Mouse (Mus musculus) liver, embryonic 14.5 days (tissue): ENCODE results near the gene Bicd2. TPM values are rescaled to one million over a fixed set of nuclear protein-coding genes. Genes with fewer than 3 reads are reported as not detected.

Source experiments
- ATAC-seq: fragments of 200-750 bp; cut with Nextera tagmentation; 2 replicates; pipeline ENCODE4 v1.8.0; 2017; ENCODE audit warnings: moderate number of reproducible peaks, mild to moderate bottlenecking, moderate library complexity; ENCODE audit not compliant: insufficient read depth
- DNase-seq, 3 experiments: peaks; one replicate each; pipeline ENCODE4 v3.0.0-alpha.2; 2012 to 2013; ENCODE audit warnings: low read depth in 3 of 3, low spot score in 3 of 3
- H3K27ac ChIP-seq: fragments of 300-500 bp; sonication (generic); 2 replicates; pipeline ENCODE4 v1.5.1; 2014; ENCODE audit warnings: moderate library complexity, mild to moderate bottlenecking, control low read depth, inconsistent platforms
- H3K27me3 ChIP-seq: fragments of 300-500 bp; sonication (generic); 2 replicates; pipeline ENCODE4 v1.6.1; 2014; ENCODE audit warnings: mild to moderate bottlenecking, low read length, moderate library complexity; ENCODE audit not compliant: control insufficient read depth, insufficient read depth
- H3K36me3 ChIP-seq: fragments of 300-500 bp; sonication (generic); replicated peaks from 2 replicates; pipeline ENCODE4 v1.6.1; 2014; ENCODE audit warnings: low read depth; ENCODE audit not compliant: control insufficient read depth, insufficient read depth
- H3K4me1 ChIP-seq, 2 experiments: fragments of 200-500 bp in 1 of 2; fragments of 300-500 bp in 1 of 2; sonication (generic) in 1 of 2; replicated peaks; 2 replicates each; pipeline ENCODE4 v1.6.1; 2012 to 2014; ENCODE audit warnings: antibody characterized with exemption in 1 of 2, inconsistent platforms in 1 of 2, low read length in 1 of 2; ENCODE audit not compliant: control insufficient read depth in 2 of 2, insufficient read depth in 2 of 2
- H3K4me2 ChIP-seq: fragments of 300-500 bp; sonication (generic); 2 replicates; pipeline ENCODE4 v1.6.1; 2014; ENCODE audit warnings: low read depth, mild to moderate bottlenecking, control low read depth, moderate library complexity
- H3K4me3 ChIP-seq, 2 experiments: fragments of 200-500 bp in 1 of 2; fragments of 300-500 bp in 1 of 2; sonication (generic) in 1 of 2; 2 replicates each; pipeline ENCODE4 v1.5.1; 2012 to 2014; ENCODE audit warnings: low read depth in 2 of 2, low read length in 2 of 2, mild to moderate bottlenecking in 2 of 2, control low read depth in 1 of 2, inconsistent platforms in 1 of 2, moderate library complexity in 1 of 2; ENCODE audit not compliant: insufficient read depth in 1 of 2
- H3K9ac ChIP-seq: fragments of 300-500 bp; sonication (generic); replicated peaks from 2 replicates; pipeline ENCODE4 v1.6.1; 2014; ENCODE audit warnings: mild to moderate bottlenecking, control low read depth, moderate library complexity
- H3K9me3 ChIP-seq: fragments of 300-500 bp; sonication (generic); 2 replicates; pipeline ENCODE4 v1.6.1; 2016; ENCODE audit warnings: low read length, mixed read lengths; ENCODE audit not compliant: control insufficient read depth
- CTCF ChIP-seq: IDR thresholded peaks from 2 replicates; pipeline ENCODE4 v1.5.1; 2016; ENCODE audit warnings: antibody characterized with exemption, low read depth, control low read depth
- EP300 ChIP-seq: IDR thresholded peaks from 2 replicates; pipeline ENCODE4 v1.6.1; 2016; ENCODE audit warnings: antibody characterized with exemption, low read depth
- WGBS: fragments of 180-500 bp; shearing (Covaris S2); extraction: QIAGEN DNeasy Blood & Tissue Kit; methylation state at CpG from one replicate; pipeline ENCODE4 v1.1.7; 2014; ENCODE audit not compliant: insufficient replicate concordance; 5-methylcytosine and 5-hydroxymethylcytosine counted together
- polyA plus RNA-seq, 2 experiments: library from polyadenylated mRNA; depleted of rRNA in 1 of 2; stranded (reverse) in 1 of 2; unstranded in 1 of 2; fragments of >200 nt; fragmentation: Nextera tagmentation in 1 of 2; extraction: Ambion mirVana in 1 of 2; gene quantifications; 2 replicates each; pipeline versions ENCODE4 v1.2.1 to v1.2.3; 2012 to 2014

Gene Bicd2
- polyA plus RNA-seq, 2 experiments, result 5.9 to 6.4 TPM

DNA sequence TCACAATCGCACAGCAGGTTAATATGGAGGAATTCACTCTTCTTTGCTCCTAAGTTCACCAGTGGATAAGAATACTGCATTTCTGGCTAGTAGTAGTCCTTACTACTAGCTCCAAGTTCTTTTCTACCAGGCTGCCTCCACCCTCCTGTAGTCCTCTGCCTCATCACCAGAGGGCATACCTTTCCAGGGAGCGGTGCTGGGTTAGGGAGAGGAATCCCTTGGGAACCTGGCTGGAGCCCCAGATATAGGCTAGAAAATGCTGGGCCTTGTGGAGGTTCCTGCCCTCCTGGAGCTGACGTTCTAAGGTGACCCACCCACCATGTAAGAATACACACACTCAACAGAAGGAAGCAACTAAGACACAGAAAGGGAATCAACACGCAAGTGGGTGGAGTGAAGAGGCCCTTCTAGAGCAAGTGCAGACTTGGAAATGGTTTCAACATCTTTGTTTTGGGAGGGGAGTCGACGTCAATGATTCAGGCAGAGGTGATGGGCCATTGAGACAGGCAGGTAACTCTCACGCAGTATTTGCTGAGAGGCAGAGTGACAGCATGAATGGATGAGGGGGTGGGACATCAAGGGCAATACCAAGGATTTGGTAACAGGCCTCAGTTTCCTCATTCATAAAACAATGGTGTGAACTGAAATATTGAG, 2.4 kb upstream of the Bicd2 start:
- Histone ChIP-seq H3K4me3 (no peak overlapping the region), H3K9ac (no peak overlapping the region), H3K4me2 (no peak overlapping the region), H3K9me3 (no peaks in the 10 kb centered on the region), H3K4me1 (peaks cover 18 to 21% of the 10 kb centered on the region in 2 experiments), H3K27ac (no peak overlapping the region), H3K36me3 (no peaks in the 10 kb centered on the region), H3K27me3 (no peaks in the 10 kb centered on the region)
- ATAC-seq (no peak), DNase-seq (no peak)
- 58% methylated on average over 7 of the region's 7 CpGs for WGBS
- peak; percentile 76 for TF ChIP-seq CTCF
- TF ChIP-seq EP300, result no peak

DNA sequence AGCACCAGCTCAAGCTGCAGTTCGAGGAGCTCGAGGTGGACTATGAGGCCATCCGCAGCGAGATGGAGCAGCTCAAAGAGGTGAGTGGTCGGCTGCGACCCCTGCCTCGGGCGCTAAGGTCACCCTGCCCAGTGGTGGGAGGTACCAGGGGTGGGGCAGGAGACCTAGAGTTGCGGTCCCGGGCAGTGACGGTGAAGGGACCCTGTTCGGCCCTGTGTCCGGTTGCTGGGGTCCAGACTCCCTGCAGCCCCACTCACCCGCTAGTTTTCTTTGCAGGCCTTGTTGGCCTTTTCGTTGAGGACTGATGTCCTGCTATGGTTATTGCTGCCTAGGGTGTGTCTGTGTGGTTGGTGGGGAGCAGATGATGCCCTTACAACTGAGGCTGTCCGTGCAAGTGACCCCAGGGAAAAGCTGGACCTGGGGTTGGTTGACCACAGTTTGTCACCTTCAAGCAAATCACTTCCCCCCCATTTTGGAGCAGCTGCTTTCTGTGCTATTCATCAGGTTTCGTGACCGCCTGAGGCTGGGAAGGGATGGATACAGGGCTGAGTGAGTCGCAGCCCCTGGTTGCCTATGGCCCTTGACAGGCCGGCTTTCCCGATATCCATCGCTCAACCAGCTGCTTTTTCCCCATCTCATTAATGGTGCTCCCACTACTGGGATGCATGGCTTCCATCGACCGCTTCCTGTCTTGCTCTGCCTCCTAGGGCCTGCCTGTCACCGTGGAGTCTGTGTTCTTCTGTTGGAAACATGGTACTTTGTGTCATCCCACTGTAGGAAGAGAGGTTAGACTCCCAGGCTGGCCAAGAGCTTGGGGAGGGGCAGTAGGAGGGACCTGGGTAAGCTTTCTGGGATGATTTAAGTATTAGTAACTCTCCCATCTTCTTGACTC, 692 bp downstream of the Bicd2 start:
- peak overlapping the region; percentile 41 for H3K27ac ChIP-seq
- TF ChIP-seq CTCF, result 0 out of 2 replicates have a peak, but pooled peaks have one; percentile 1
- no peak for TF ChIP-seq EP300
- H3K9me3 ChIP-seq, result no peaks in the 10 kb centered on the region
- no peaks in the 10 kb centered on the region; the same call in 1 of the 2 replicates for H3K36me3 ChIP-seq
- peak overlapping the region; percentile 86 to 97 for H3K4me3 ChIP-seq
- H3K4me2 ChIP-seq, result peak overlapping the region; percentile 95
- ATAC-seq (peak; percentile 6), DNase-seq (no peak)
- H3K9ac ChIP-seq, result peak overlapping the region; percentile 93
- H3K4me1 ChIP-seq, result peaks cover 40 to 41% of the 10 kb centered on the region in 2 experiments
- WGBS, result 10% methylated on average over 25 of the region's 25 CpGs
- no peaks in the 10 kb centered on the region for H3K27me3 ChIP-seq

DNA sequence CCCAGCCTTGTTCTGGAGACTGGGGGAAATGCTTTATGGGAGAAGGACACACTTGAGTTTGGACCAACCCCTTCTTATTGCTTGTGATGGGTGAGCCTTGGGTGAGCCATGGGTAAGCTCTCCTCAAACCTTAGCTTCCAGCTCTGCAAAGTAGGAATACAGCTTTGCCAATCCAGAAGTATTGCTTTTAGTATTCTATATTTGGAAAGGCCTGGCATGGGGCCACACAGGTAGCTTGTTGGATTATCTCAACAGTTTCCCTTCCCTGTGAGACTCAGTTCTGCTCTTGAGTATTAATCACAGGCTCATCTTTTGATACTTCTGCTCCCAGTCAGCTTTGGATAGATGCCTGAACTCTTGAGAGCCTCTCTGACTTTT, 1.3 kb downstream of the Bicd2 start:
- Histone ChIP-seq H3K27me3 (no peaks in the 10 kb centered on the region), H3K4me2 (peak overlapping the region; percentile 95), H3K4me3 (peak overlapping the region; percentile 86 to 97; a peak in 3 of 4 replicates), H3K36me3 (no peaks in the 10 kb centered on the region; the same call in 1 of the 2 replicates), H3K4me1 (peaks cover 40 to 42% of the 10 kb centered on the region in 2 experiments), H3K9ac (peak overlapping the region; percentile 93), H3K9me3 (no peaks in the 10 kb centered on the region), H3K27ac (no peak overlapping the region)
- DNase-seq, result no peak
- TF ChIP-seq EP300 (no peak), CTCF (no peak)
- ATAC-seq, result no peak

DNA sequence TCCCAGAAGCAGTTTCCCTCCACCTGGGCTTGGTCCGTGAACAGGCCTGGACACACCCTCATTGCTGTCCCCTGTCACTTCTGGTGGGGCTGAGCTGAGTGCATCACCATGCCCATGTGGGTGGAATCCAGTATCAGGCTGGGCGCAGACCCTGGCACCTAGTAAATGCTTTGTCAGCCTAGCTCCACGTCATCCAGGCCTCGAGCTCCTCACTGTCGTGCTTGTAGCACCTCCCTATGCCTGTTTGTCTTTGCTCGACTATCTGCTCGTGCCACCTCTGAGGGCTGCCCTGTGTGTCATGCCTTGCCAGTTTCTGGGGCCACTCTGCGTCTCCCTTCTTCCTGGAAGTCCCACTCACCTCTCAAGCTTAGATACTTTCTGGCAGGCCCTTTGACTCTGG, 3.2 kb downstream of the Bicd2 start:
- DNase-seq, result peak in 2 of 3 experiments; percentile 41 to 46
- 47% methylated on average over 8 of the region's 8 CpGs for WGBS
- Histone ChIP-seq H3K27ac (peak overlapping the region; percentile 1; the same call in 1 of the 2 replicates), H3K36me3 (no peaks in the 10 kb centered on the region; the same call in 1 of the 2 replicates), H3K4me2 (peak overlapping the region; percentile 46; the same call in 1 of the 2 replicates), H3K27me3 (no peaks in the 10 kb centered on the region), H3K9me3 (no peaks in the 10 kb centered on the region), H3K4me3 (no peak overlapping the region), H3K4me1 (peaks cover 48 to 58% of the 10 kb centered on the region in 2 experiments), H3K9ac (no peak overlapping the region)
- ATAC-seq, result 0 out of 2 replicates have a peak, but pooled peaks have one; percentile 0
- TF ChIP-seq EP300 (no peak), CTCF (no peak)

DNA sequence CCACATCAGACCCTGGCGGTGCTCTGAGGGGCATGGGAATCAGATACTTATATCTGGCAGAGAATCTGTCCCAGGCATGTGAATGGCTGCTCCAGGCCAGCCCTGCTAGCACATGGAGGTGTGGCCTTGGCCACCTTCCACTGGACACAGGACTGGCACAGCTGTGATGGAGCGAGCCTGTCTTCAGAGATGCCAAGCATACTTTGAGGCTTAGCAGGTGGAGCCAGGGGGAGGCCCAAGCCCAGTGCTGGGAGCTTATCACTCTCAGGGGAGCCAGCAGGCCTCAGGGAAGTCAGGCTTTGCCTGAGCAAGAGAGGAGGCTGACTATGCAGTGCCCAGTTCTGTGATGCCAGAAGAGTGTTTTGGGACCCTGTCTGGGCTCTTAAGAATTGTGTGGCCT, 4.1 kb downstream of the Bicd2 start:
- Histone ChIP-seq H3K4me3 (no peak overlapping the region), H3K27me3 (no peaks in the 10 kb centered on the region), H3K9me3 (no peaks in the 10 kb centered on the region), H3K4me2 (peak overlapping the region; percentile 46), H3K36me3 (no peaks in the 10 kb centered on the region; the same call in 1 of the 2 replicates), H3K9ac (peak overlapping the region; percentile 31; the same call in 1 of the 2 replicates), H3K4me1 (peaks cover 52 to 60% of the 10 kb centered on the region in 2 experiments), H3K27ac (no peak overlapping the region; the same call in 1 of the 2 replicates)
- TF ChIP-seq CTCF, result no peak
- TF ChIP-seq EP300, result no peak
- DNase-seq (peak in 1 of 3 experiments; percentile 36), ATAC-seq (no peak)
- 36% methylated on average over 2 of the region's 2 CpGs for WGBS
